Mouse (Mus musculus) neural tube, embryonic 15.5 days (tissue): ENCODE data around the gene Slc9a1. TPM values are rescaled to one million over a fixed set of nuclear protein-coding genes. Genes with fewer than 3 reads are reported as not detected.

ENCODE experiments used
- ATAC-seq: fragments of 200-750 bp; cut with Nextera tagmentation; 2 replicates; pipeline ENCODE4 v1.8.0; 2017; ENCODE audit warnings: mild to moderate bottlenecking, moderate TSS enrichment, moderate library complexity; ENCODE audit not compliant: low FRiP score
- H3K27ac ChIP-seq: fragments of 300-500 bp; sonication (generic); replicated peaks from 2 replicates; pipeline ENCODE4 v1.5.1; 2015; ENCODE audit warnings: mild to moderate bottlenecking, inconsistent platforms
- H3K27me3 ChIP-seq: fragments of 300-500 bp; sonication (generic); replicated peaks from 2 replicates; pipeline ENCODE4 v1.6.1; 2015; ENCODE audit warnings: inconsistent platforms
- H3K36me3 ChIP-seq: fragments of 300-500 bp; sonication (generic); 2 replicates; pipeline ENCODE4 v1.6.1; 2015; ENCODE audit warnings: inconsistent platforms
- H3K4me1 ChIP-seq: fragments of 300-500 bp; sonication (generic); 2 replicates; pipeline ENCODE4 v1.6.1; 2015; ENCODE audit warnings: inconsistent platforms
- H3K4me2 ChIP-seq: fragments of 300-500 bp; sonication (generic); 2 replicates; pipeline ENCODE4 v1.6.1; 2015; ENCODE audit warnings: inconsistent platforms, mild to moderate bottlenecking, moderate library complexity
- H3K4me3 ChIP-seq: fragments of 300-500 bp; sonication (generic); replicated peaks from 2 replicates; pipeline ENCODE4 v1.5.1; 2015; ENCODE audit warnings: mild to moderate bottlenecking, inconsistent platforms
- H3K9ac ChIP-seq: fragments of 300-500 bp; sonication (generic); replicated peaks from 2 replicates; pipeline ENCODE4 v1.6.1; 2015; ENCODE audit warnings: mild to moderate bottlenecking, inconsistent platforms
- H3K9me3 ChIP-seq: fragments of 300-500 bp; sonication (generic); replicated peaks from 2 replicates; pipeline ENCODE4 v1.6.1; 2016; ENCODE audit warnings: inconsistent platforms
- WGBS: fragments of 180-500 bp; shearing (Covaris S2); methylation state at CpG from one replicate; pipeline ENCODE4 v1.1.7; 2015; ENCODE audit warnings: mixed read lengths; 5-methylcytosine and 5-hydroxymethylcytosine counted together
- polyA plus RNA-seq: library from polyadenylated mRNA; unstranded; fragments of >200 nt; fragmentation: Nextera tagmentation; extraction: Ambion mirVana; gene quantifications from 2 replicates; pipeline ENCODE4 v1.2.1, GENCODE M21; 2015

Gene Slc9a1
- polyA plus RNA-seq, 1 experiment from 2014 or later, result 9.9 TPM

GRCm38 (mm10) chr4:133423691-133424090, 54.2 kb downstream of the Slc9a1 start:
- Histone ChIP-seq H3K4me2 (no peak overlapping the region), H3K9me3 (no peaks in the 10 kb centered on the region), H3K9ac (no peak overlapping the region), H3K4me1 (no peaks in the 10 kb centered on the region), H3K36me3 (peaks cover 24% of the 10 kb centered on the region), H3K27ac (no peak overlapping the region), H3K4me3 (no peak overlapping the region), H3K27me3 (no peaks in the 10 kb centered on the region)
- WGBS, result 83% methylated on average over 6 of the region's 6 CpGs
- ATAC-seq, result no peak

DNA sequence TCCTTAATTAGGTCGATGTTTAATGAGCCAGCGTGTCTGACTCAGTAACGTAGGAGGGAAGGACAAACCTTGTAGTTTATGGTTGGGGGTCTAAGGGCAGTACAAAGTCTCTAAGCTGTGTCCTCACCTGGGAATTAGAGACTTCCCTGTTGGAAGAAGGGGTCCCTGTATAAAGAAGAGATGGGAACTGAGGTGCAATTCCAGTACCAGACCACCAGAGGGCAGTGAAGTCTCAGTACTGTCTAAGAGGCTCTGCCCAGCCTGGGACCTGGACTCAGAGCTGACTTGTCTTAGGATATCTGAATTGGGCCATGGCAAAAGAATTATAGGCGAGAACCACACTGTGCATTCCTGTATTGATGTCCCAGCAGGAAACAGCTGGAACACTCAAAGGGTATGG, 54.6 kb downstream of the Slc9a1 start:
- Histone ChIP-seq H3K27me3 (no peaks in the 10 kb centered on the region), H3K9me3 (no peaks in the 10 kb centered on the region), H3K4me1 (no peaks in the 10 kb centered on the region), H3K9ac (no peak overlapping the region), H3K27ac (no peak overlapping the region), H3K36me3 (peaks cover 24% of the 10 kb centered on the region), H3K4me2 (no peak overlapping the region), H3K4me3 (no peak overlapping the region)
- 39% methylated on average over 4 of the region's 4 CpGs for WGBS
- peak; percentile 58; the same call in 1 of the 2 replicates for ATAC-seq

GRCm38 (mm10) chr4:133426141-133426540, 56.6 kb downstream of the Slc9a1 start:
- H3K27me3 ChIP-seq, result no peaks in the 10 kb centered on the region
- 84% methylated on average over 5 of the region's 5 CpGs for WGBS
- ATAC-seq, result no peak

GRCm38 (mm10) chr4:133431508-133431907, 62.0 kb downstream of the Slc9a1 start:
- no peak overlapping the region for H3K4me2 ChIP-seq
- H3K4me1 ChIP-seq, result peaks cover 9% of the 10 kb centered on the region
- H3K27me3 ChIP-seq, result no peaks in the 10 kb centered on the region
- H3K27ac ChIP-seq, result no peak overlapping the region
- ATAC-seq, result no peak
- H3K4me3 ChIP-seq, result no peak overlapping the region
- H3K9ac ChIP-seq, result no peak overlapping the region
- H3K9me3 ChIP-seq, result no peaks in the 10 kb centered on the region
- no peaks in the 10 kb centered on the region for H3K36me3 ChIP-seq
- WGBS, result 69% methylated on average over 6 of the region's 6 CpGs

More at GRCm38 (mm10) chr4:133426141-133426540, 56.6 kb downstream of the Slc9a1 start:
- no peaks in the 10 kb centered on the region for H3K9me3 ChIP-seq
- H3K36me3 ChIP-seq, result peaks cover 13% of the 10 kb centered on the region
- no peaks in the 10 kb centered on the region for H3K4me1 ChIP-seq
- H3K9ac ChIP-seq, result no peak overlapping the region
- H3K4me2 ChIP-seq, result no peak overlapping the region
- H3K4me3 ChIP-seq, result no peak overlapping the region
- no peak overlapping the region for H3K27ac ChIP-seq

GRCm38 (mm10) chr4:133432560-133433171, 63.2 kb downstream of the Slc9a1 start:
- Histone ChIP-seq H3K36me3 (no peaks in the 10 kb centered on the region), H3K27me3 (no peaks in the 10 kb centered on the region), H3K4me2 (peak overlapping the region; percentile 46), H3K4me3 (peak overlapping the region; percentile 13; the same call in 1 of the 2 replicates), H3K9me3 (no peaks in the 10 kb centered on the region), H3K4me1 (peaks cover 9% of the 10 kb centered on the region), H3K27ac (peak overlapping the region; percentile 56; the same call in 1 of the 2 replicates), H3K9ac (no peak overlapping the region)
- ATAC-seq, result peak; percentile 38; the same call in 1 of the 2 replicates
- 17% methylated on average over 17 of the region's 17 CpGs for WGBS

GRCm38 (mm10) chr4:133435921-133436320, 66.4 kb downstream of the Slc9a1 start:
- Histone ChIP-seq H3K27me3 (no peaks in the 10 kb centered on the region), H3K9ac (no peak overlapping the region), H3K27ac (no peak overlapping the region), H3K36me3 (no peaks in the 10 kb centered on the region), H3K9me3 (no peaks in the 10 kb centered on the region), H3K4me3 (no peak overlapping the region), H3K4me1 (peaks cover 25% of the 10 kb centered on the region), H3K4me2 (no peak overlapping the region)
- no peak for ATAC-seq
- 95% methylated on average over 11 of the region's 11 CpGs for WGBS

DNA sequence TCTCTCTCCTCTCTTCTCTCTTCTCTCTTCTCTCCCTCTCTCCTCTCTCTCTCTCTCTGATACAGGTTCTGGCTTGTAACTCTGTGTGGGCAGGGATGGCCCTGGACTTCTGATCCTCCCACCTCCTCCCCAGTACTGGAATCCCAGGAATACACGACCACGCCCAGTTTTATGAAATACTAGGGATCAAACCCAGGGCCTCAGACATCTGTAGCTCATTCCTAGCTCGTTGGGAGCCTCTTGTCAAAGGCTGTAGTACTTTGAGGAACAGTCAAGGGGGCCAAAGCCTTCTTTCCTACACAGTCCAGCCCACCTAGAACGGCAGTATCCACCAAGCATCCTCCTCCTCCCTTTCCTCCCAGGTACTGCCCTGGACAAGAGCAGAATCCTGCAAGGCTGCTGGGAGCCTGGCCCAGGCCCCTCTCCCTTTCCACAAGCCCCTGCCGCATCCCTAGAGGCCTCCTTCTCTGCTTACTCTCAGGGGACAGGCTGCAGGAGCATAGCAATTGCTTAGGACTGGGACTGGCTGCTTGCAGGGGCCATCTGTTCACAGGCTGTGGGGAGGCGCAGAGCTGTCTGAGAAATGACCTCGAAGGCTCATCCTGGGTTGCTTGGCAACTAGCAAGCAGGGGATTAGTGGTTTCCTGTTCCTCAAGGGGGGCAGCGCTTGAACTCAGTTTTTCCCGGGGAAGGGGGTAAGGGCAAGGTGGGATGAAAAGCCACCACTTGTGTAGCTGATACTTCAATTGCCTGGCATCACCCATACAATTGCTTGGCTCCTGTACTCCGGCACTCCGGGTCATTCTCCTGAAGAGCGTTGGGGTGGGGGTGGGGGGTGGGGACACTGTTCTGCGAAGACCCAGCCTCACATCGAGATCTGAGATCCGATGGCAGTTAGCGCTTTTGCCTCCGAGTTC, 70.2 kb downstream of the Slc9a1 start:
- no peaks in the 10 kb centered on the region for H3K27me3 ChIP-seq
- peak overlapping the region; percentile 44 for H3K4me2 ChIP-seq
- WGBS, result 11% methylated on average over 17 of the region's 17 CpGs
- peaks cover 20% of the 10 kb centered on the region for H3K4me1 ChIP-seq
- H3K27ac ChIP-seq, result peak overlapping the region; percentile 66
- H3K9ac ChIP-seq, result 0 out of 2 replicates have a peak overlapping the region, but pooled peaks have one; percentile 28
- H3K4me3 ChIP-seq, result no peak overlapping the region; the same call in 1 of the 2 replicates
- H3K9me3 ChIP-seq, result no peaks in the 10 kb centered on the region
- no peaks in the 10 kb centered on the region for H3K36me3 ChIP-seq
- ATAC-seq, result peak; percentile 80

DNA sequence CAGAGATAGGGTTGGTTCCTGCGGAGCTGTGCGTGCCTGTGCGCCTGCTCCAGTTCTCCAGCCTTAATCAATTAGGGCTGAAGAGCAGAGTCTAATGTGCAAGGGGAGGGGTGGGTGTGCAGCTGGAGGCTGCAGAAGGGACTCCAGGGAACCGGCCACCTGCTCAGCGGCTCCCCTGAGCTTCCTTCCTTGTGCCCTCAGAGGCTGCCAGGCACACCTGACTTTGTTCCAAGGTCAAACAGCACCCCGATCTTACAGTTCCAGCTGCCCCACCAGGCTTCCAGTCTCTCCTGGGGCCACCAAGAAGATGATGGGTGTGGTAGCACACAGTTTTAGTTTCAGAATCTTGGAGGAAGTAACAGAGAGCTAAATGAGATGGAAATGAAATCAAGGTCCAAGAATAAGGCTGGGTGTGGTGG, 70.9 kb downstream of the Slc9a1 start:
- Histone ChIP-seq H3K4me1 (peaks cover 20% of the 10 kb centered on the region), H3K9ac (no peak overlapping the region)

GRCm38 (mm10) chr4:133442194-133442593, 72.7 kb downstream of the Slc9a1 start:
- H3K27me3 ChIP-seq, result no peaks in the 10 kb centered on the region
- no peaks in the 10 kb centered on the region for H3K36me3 ChIP-seq
- ATAC-seq, result no peak
- no peaks in the 10 kb centered on the region for H3K9me3 ChIP-seq
- no peak overlapping the region for H3K27ac ChIP-seq
- WGBS, result 47% methylated on average over 3 of the region's 3 CpGs
- H3K9ac ChIP-seq, result no peak overlapping the region
- H3K4me1 ChIP-seq, result peaks cover 20% of the 10 kb centered on the region
- H3K4me3 ChIP-seq, result no peak overlapping the region
- H3K4me2 ChIP-seq, result no peak overlapping the region

More for the DNA sequence above, 70.9 kb downstream of the Slc9a1 start:
- Histone ChIP-seq H3K4me2 (peak overlapping the region; percentile 44), H3K27me3 (no peaks in the 10 kb centered on the region), H3K27ac (peak overlapping the region; percentile 66), H3K4me3 (no peak overlapping the region; the same call in 1 of the 2 replicates), H3K36me3 (no peaks in the 10 kb centered on the region), H3K9me3 (no peaks in the 10 kb centered on the region)
- ATAC-seq, result peak; percentile 65
- WGBS, result 3% methylated on average over 6 of the region's 6 CpGs

GRCm38 (mm10) chr4:133443085-133443484, 73.6 kb downstream of the Slc9a1 start:
- Histone ChIP-seq H3K9me3 (no peaks in the 10 kb centered on the region), H3K36me3 (no peaks in the 10 kb centered on the region), H3K27ac (peak overlapping the region; percentile 39; the same call in 1 of the 2 replicates), H3K4me3 (no peak overlapping the region), H3K4me2 (no peak overlapping the region), H3K4me1 (peaks cover 20% of the 10 kb centered on the region), H3K9ac (no peak overlapping the region), H3K27me3 (no peaks in the 10 kb centered on the region)
- WGBS, result 46% methylated on average over 5 of the region's 5 CpGs
- peak; percentile 51; the same call in 1 of the 2 replicates for ATAC-seq

- ATAC-seq, result no peak
- no peak overlapping the region for H3K27ac ChIP-seq
- no peaks in the 10 kb centered on the region for H3K36me3 ChIP-seq
- no peak overlapping the region for H3K9ac ChIP-seq
- WGBS, result 89% methylated on average over 5 of the region's 5 CpGs
- H3K4me1 ChIP-seq, result peaks cover 6% of the 10 kb centered on the region; the same call in 1 of the 2 replicates
- H3K4me2 ChIP-seq, result no peak overlapping the region
- no peaks in the 10 kb centered on the region for H3K9me3 ChIP-seq
- no peaks in the 10 kb centered on the region for H3K27me3 ChIP-seq
- H3K4me3 ChIP-seq, result no peak overlapping the region
These were observed 76.2 kb downstream of the Slc9a1 start for GRCm38 (mm10) chr4:133445727-133446126.
